Mouse (Mus musculus) heart, postnatal 0 days (tissue): ENCODE measurements at regions not wholly inside any gene's neighbourhood (a gene's known extent, or its start where the extent isn't known, plus 50 kb on each side); places are given as distances from the start of the nearest gene placed in this dataset.

Experiments
- CTCF ChIP-seq: IDR thresholded peaks from 2 replicates; pipeline ENCODE4 v1.5.1; 2016; ENCODE audit warnings: antibody characterized with exemption, control low read depth, low read depth
- EP300 ChIP-seq: IDR thresholded peaks from 2 replicates; pipeline ENCODE4 v1.6.1; 2016; ENCODE audit warnings: antibody characterized with exemption, low read depth

DNA sequence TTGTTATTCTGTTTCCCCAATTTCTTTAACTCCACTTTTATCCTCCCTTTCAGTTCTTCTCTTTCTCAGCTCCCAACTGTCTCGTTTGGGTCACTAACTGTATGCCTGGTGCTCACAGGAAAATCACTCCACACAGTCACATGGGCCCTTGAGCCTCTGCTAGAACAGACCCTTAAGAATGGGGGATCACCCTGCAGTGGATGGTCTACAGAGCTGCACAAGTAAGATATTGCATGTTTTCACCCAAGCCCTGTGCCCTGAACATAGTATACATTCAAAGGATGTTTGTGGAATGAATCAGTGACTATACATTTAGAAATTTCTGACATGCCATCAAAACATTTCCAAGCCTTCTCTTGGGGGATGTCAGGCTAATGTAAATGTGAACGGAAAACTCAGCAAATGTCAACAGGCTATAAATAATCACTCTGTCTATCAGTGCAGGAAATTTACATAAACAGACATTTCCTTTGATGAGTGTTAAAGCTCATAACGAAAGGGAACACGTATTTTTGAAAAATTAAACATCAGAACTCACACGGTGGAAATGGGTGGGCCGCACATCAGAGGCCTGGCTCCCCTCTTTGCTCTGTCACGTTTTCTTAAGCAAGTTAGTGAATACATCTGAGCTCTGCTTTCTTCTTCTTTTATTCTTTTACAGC is 297.4 kb downstream of the Samd5 start:
- TF ChIP-seq CTCF = no peak
- no peak for TF ChIP-seq EP300
